Mouse (Mus musculus) heart, embryonic 12.5 days (tissue): ENCODE data around the gene Clec12a. TPM values are rescaled to one million over a fixed set of nuclear protein-coding genes. Genes with fewer than 3 reads are reported as not detected.

Experiments used
- ATAC-seq: fragments of 200-750 bp; cut with Nextera tagmentation; 2 replicates; pipeline ENCODE4 v1.8.0; 2017; ENCODE audit warnings: moderate TSS enrichment, moderate library complexity; ENCODE audit not compliant: insufficient number of reproducible peaks, low FRiP score
- H3K27ac ChIP-seq: fragments of 300-500 bp; sonication (generic); 2 replicates; pipeline ENCODE4 v1.5.1; 2016; ENCODE audit warnings: mild to moderate bottlenecking, moderate library complexity; ENCODE audit not compliant: poor library complexity, severe bottlenecking
- H3K27me3 ChIP-seq: fragments of 300-500 bp; sonication (generic); replicated peaks from 2 replicates; pipeline ENCODE4 v1.6.1; 2016; ENCODE audit warnings: mild to moderate bottlenecking, moderate library complexity
- H3K36me3 ChIP-seq: fragments of 300-500 bp; sonication (generic); 2 replicates; pipeline ENCODE4 v1.6.1; 2016; ENCODE audit warnings: mild to moderate bottlenecking, moderate library complexity
- H3K4me1 ChIP-seq: fragments of 300-500 bp; sonication (generic); replicated peaks from 2 replicates; pipeline ENCODE4 v1.6.1; 2016; ENCODE audit warnings: mild to moderate bottlenecking
- H3K4me2 ChIP-seq: fragments of 300-500 bp; sonication (generic); 2 replicates; pipeline ENCODE4 v1.6.1; 2016; ENCODE audit warnings: mild to moderate bottlenecking, moderate library complexity
- H3K4me3 ChIP-seq: fragments of 300-500 bp; sonication (generic); 2 replicates; pipeline ENCODE4 v1.5.1; 2016; ENCODE audit warnings: mild to moderate bottlenecking
- H3K9ac ChIP-seq: fragments of 300-500 bp; sonication (generic); 2 replicates; pipeline ENCODE4 v1.6.1; 2016; ENCODE audit warnings: mild to moderate bottlenecking, moderate library complexity
- H3K9me3 ChIP-seq: fragments of 300-500 bp; sonication (generic); replicated peaks from 2 replicates; pipeline ENCODE4 v1.6.1; 2016; ENCODE audit warnings: mild to moderate bottlenecking, moderate library complexity
- WGBS: fragments of 180-500 bp; shearing (Covaris S2); methylation state at CpG from one replicate; pipeline ENCODE4 v1.1.7; 2016; 5-methylcytosine and 5-hydroxymethylcytosine counted together
- polyA plus RNA-seq: library from polyadenylated mRNA; unstranded; fragments of >200 nt; fragmentation: Nextera tagmentation; extraction: Ambion mirVana; gene quantifications from 2 replicates; pipeline ENCODE4 v1.2.1, GENCODE M21; 2016

Gene Clec12a
- polyA plus RNA-seq, 1 experiment from 2014 or later: 0.78 TPM

GRCm38 (mm10) chr6:129405999-129406398, 63.5 kb downstream of the Clec12a start:
- ATAC-seq: no peak

GRCm38 (mm10) chr6:129407324-129407723, 64.8 kb downstream of the Clec12a start:
- Histone ChIP-seq H3K4me2 (no peak overlapping the region), H3K36me3 (no peaks in the 10 kb centered on the region), H3K9ac (no peak overlapping the region), H3K27ac (peak overlapping the region; percentile 44; the same call in 1 of the 2 replicates), H3K9me3 (no peaks in the 10 kb centered on the region), H3K27me3 (no peaks in the 10 kb centered on the region), H3K4me3 (no peak overlapping the region), H3K4me1 (no peaks in the 10 kb centered on the region)
- WGBS: 31% methylated on average over 2 of the region's 2 CpGs
- ATAC-seq: no peak

More at GRCm38 (mm10) chr6:129405999-129406398, 63.5 kb downstream of the Clec12a start:
- H3K27ac ChIP-seq: no peak overlapping the region
- H3K4me3 ChIP-seq: no peak overlapping the region
- H3K9me3 ChIP-seq: no peaks in the 10 kb centered on the region
- no peaks in the 10 kb centered on the region for H3K27me3 ChIP-seq
- H3K9ac ChIP-seq: no peak overlapping the region
- H3K4me2 ChIP-seq: no peak overlapping the region
- no peaks in the 10 kb centered on the region for H3K4me1 ChIP-seq
- H3K36me3 ChIP-seq: no peaks in the 10 kb centered on the region

GRCm38 (mm10) chr6:129408562-129408961, 66.1 kb downstream of the Clec12a start, which contains the start of gene Clec9a:
Gene Clec9a, plus strand, starts transcription at chr6:129408862.
- Histone ChIP-seq H3K9me3 (no peaks in the 10 kb centered on the region), H3K27ac (no peak within 1 kb of the TSS)

GRCm38 (mm10) chr6:129414177-129414576, 71.7 kb downstream of the Clec12a start:
- Histone ChIP-seq H3K27me3 (no peaks in the 10 kb centered on the region), H3K4me3 (no peak overlapping the region), H3K4me1 (no peaks in the 10 kb centered on the region), H3K9ac (no peak overlapping the region), H3K4me2 (no peak overlapping the region), H3K9me3 (no peaks in the 10 kb centered on the region), H3K36me3 (no peaks in the 10 kb centered on the region), H3K27ac (no peak overlapping the region)
- 78% methylated on average over 1 of the region's 1 CpGs for WGBS
- no peak for ATAC-seq

More at GRCm38 (mm10) chr6:129408562-129408961, 66.1 kb downstream of the Clec12a start, which contains the start of gene Clec9a:
- WGBS: 80% methylated on average over 2 of the region's 2 CpGs
- H3K36me3 ChIP-seq: no peaks in the 10 kb centered on the region
- ATAC-seq: no peak
- H3K4me3 ChIP-seq: no peak within 1 kb of the TSS
- H3K4me1 ChIP-seq: no peaks in the 10 kb centered on the region
- no peaks in the 10 kb centered on the region for H3K27me3 ChIP-seq
- H3K9ac ChIP-seq: no peak within 1 kb of the TSS
- H3K4me2 ChIP-seq: no peak within 1 kb of the TSS

Other genes with a start within 250 kb of the Clec12a start
- not detected in 2 replicates for gene Clec2e, start 241.8 kb upstream of the Clec12a start, polyA plus RNA-seq
- 0.14 and 0.21 TPM in 2 replicates for gene Clec2d, start 162.1 kb upstream of the Clec12a start, polyA plus RNA-seq
- gene Cd69, start 67.3 kb upstream of the Clec12a start, polyA plus RNA-seq: not detected in 2 replicates
- gene 4922502D21Rik, start 10.9 kb upstream of the Clec12a start, polyA plus RNA-seq: not detected in 2 replicates
- 0.33 and 0.64 TPM in 2 replicates for gene Clec12b, start 43.2 kb downstream of the Clec12a start, polyA plus RNA-seq
- 6.6 and 7.4 TPM in 2 replicates for gene Clec1b, start 54.6 kb downstream of the Clec12a start, polyA plus RNA-seq
- gene Clec9a, start 66.2 kb downstream of the Clec12a start, polyA plus RNA-seq: 0.10 and 0.27 TPM in 2 replicates
- 0.91 and 1.2 TPM in 2 replicates for gene Clec1a, start 109.3 kb downstream of the Clec12a start, polyA plus RNA-seq
- 0.42 and 0.46 TPM in 2 replicates for gene Olr1, start 164.5 kb downstream of the Clec12a start, polyA plus RNA-seq
- gene Tmem52b, start 169.9 kb downstream of the Clec12a start, polyA plus RNA-seq: not detected in 2 replicates
- 44.3 and 44.4 TPM in 2 replicates for gene Gabarapl1, start 190.5 kb downstream of the Clec12a start, polyA plus RNA-seq
- gene Klre1, start 235.2 kb downstream of the Clec12a start, polyA plus RNA-seq: not detected in 2 replicates
- gene Klrd1, start 249.1 kb downstream of the Clec12a start, polyA plus RNA-seq: 0.23 TPM in 1 of 2 replicates, not detected in the other